Mouse (Mus musculus) stomach, postnatal 0 days (tissue): ENCODE measurements at regions not wholly inside any gene's neighbourhood (a gene's known extent, or its start where the extent isn't known, plus 50 kb on each side); places are given as distances from the start of the nearest gene placed in this dataset.
A peak's percentile ranks its signal among the peaks of the same experiment; 100 is the strongest.

ENCODE experiments used
- ATAC-seq: fragments of 200-750 bp; cut with Nextera tagmentation; 2 replicates; pipeline ENCODE4 v1.8.0; 2017; ENCODE audit not compliant: low FRiP score, low TSS enrichment
- DNase-seq: peaks from one replicate; pipeline ENCODE4 v3.0.0-alpha.2; 2016; ENCODE audit warnings: low spot score
- H3K27ac ChIP-seq: fragments of 300-500 bp; sonication (generic); replicated peaks from 2 replicates; pipeline ENCODE4 v1.5.1; 2014; ENCODE audit warnings: mild to moderate bottlenecking, control low read depth
- H3K27me3 ChIP-seq: fragments of 300-500 bp; sonication (generic); 2 replicates; pipeline ENCODE4 v1.6.1; 2014; ENCODE audit warnings: low read length; ENCODE audit not compliant: control insufficient read depth, insufficient read depth
- H3K36me3 ChIP-seq: fragments of 300-500 bp; sonication (generic); 2 replicates; pipeline ENCODE4 v1.6.1; 2014; ENCODE audit warnings: low read length, mixed read lengths; ENCODE audit not compliant: control insufficient read depth, insufficient read depth
- H3K4me1 ChIP-seq: fragments of 300-500 bp; sonication (generic); replicated peaks from 2 replicates; pipeline ENCODE4 v1.6.1; 2014; ENCODE audit warnings: antibody characterized with exemption; ENCODE audit not compliant: control insufficient read depth, insufficient read depth
- H3K4me2 ChIP-seq: fragments of 300-500 bp; sonication (generic); replicated peaks from 2 replicates; pipeline ENCODE4 v1.6.1; 2014; ENCODE audit warnings: low read depth, mild to moderate bottlenecking, control low read depth, moderate library complexity
- H3K4me3 ChIP-seq: fragments of 300-500 bp; sonication (generic); 2 replicates; pipeline ENCODE4 v1.5.1; 2014; ENCODE audit warnings: low read depth, low read length, control low read depth
- H3K9ac ChIP-seq: fragments of 300-500 bp; sonication (generic); 2 replicates; pipeline ENCODE4 v1.6.1; 2014; ENCODE audit warnings: mild to moderate bottlenecking, low read length, control low read depth, mixed read lengths
- H3K9me3 ChIP-seq: fragments of 300-500 bp; sonication (generic); 2 replicates; pipeline ENCODE4 v1.6.1; 2016; ENCODE audit warnings: low read length; ENCODE audit not compliant: control insufficient read depth
- CTCF ChIP-seq: IDR thresholded peaks from 2 replicates; pipeline ENCODE4 v1.5.1; 2016; ENCODE audit warnings: antibody characterized with exemption, low read depth, mild to moderate bottlenecking, moderate library complexity
- EP300 ChIP-seq: optimal IDR thresholded peaks from 2 replicates; pipeline ENCODE3; 2016; ENCODE audit warnings: antibody characterized with exemption
- WGBS: fragments of 180-500 bp; shearing (Covaris S2); extraction: QIAGEN DNeasy Blood & Tissue Kit; methylation state at CpG from one replicate; pipeline ENCODE4 v1.1.7; 2014; 5-methylcytosine and 5-hydroxymethylcytosine counted together

- Histone ChIP-seq H3K9ac (no peak overlapping the region), H3K9me3 (no peaks in the 10 kb centered on the region), H3K27ac (no peak overlapping the region), H3K36me3 (no peaks in the 10 kb centered on the region), H3K27me3 (no peaks in the 10 kb centered on the region), H3K4me1 (no peaks in the 10 kb centered on the region), H3K4me3 (no peak overlapping the region), H3K4me2 (no peak overlapping the region)
- no peak for DNase-seq
- WGBS = 42% methylated on average over 3 of the region's 3 CpGs
- ATAC-seq = no peak
- no peak for TF ChIP-seq CTCF
- TF ChIP-seq EP300 = no peak
These were observed 386.3 kb upstream of the Kazn start for GRCm38 (mm10) chr4:142625456-142625855.

DNA sequence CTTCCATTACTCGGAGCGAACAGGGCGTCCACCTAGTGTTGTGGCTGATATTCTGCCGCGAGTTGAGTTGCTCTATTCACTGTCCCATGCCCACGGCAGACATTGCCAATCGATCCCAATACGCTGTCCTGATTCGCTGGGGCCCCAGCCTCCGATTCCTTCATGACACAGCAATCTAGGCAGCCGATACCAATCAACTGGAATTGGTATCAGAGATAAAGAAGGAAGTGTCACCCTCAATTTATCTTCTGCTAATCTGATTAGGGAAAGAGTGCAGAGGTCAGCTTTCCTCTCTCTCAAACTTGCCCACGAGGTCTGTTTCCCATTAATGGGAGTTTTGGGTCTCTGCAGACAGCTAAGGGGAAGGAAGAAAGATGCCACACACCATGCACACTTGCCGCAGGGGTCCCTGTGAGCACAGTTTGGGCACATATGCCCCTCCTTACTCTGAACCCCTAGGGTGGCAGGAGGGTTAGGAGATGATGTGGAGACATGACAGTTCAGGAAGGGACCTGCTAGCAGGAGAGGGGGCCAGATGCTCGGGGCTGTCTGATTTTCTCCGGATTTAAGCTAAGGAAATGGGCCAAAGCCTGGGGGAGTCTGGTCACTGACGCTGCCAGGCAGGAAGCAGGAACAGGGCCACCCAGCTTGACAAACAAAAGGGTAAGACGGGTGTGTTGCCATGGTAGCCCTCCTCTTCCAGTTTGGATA, 383.1 kb upstream of the Kazn start:
- H3K4me3 ChIP-seq = no peak overlapping the region
- H3K9ac ChIP-seq = no peak overlapping the region
- no peaks in the 10 kb centered on the region for H3K4me1 ChIP-seq
- H3K27ac ChIP-seq = no peak overlapping the region
- no peaks in the 10 kb centered on the region for H3K27me3 ChIP-seq
- H3K36me3 ChIP-seq = no peaks in the 10 kb centered on the region
- H3K9me3 ChIP-seq = no peaks in the 10 kb centered on the region
- H3K4me2 ChIP-seq = no peak overlapping the region
- 46% methylated on average over 17 of the region's 17 CpGs for WGBS
- no peak for TF ChIP-seq CTCF
- no peak for TF ChIP-seq EP300
- ATAC-seq = no peak
- no peak for DNase-seq

DNA sequence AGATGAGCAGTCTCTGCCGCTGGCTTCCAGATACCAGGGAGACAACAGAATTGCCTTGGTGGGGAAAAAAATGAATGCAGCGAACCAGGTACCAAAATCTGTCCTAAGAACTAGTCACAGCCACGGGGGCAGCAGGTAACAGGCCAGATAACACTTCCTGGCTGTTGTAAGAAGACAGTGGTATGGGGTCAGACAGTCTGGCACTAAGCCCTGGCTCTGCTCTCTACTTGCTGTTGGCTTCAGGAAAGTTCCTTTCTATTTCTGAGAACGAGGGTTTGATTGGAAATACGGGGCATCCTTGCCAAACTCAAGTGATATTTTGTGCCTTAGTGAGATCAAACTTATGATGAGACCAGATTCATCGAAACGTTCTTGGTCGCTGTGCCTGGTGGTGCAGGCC, 380.2 kb upstream of the Kazn start:
- TF ChIP-seq CTCF = no peak
- TF ChIP-seq EP300 = no peak
- ATAC-seq (no peak), DNase-seq (no peak)
- no peaks in the 10 kb centered on the region for H3K27me3 ChIP-seq
- no peaks in the 10 kb centered on the region for H3K4me1 ChIP-seq
- WGBS = 67% methylated on average over 8 of the region's 8 CpGs
- no peak overlapping the region for H3K27ac ChIP-seq
- no peak overlapping the region for H3K4me3 ChIP-seq
- no peak overlapping the region for H3K4me2 ChIP-seq
- no peaks in the 10 kb centered on the region for H3K9me3 ChIP-seq
- no peak overlapping the region for H3K9ac ChIP-seq
- no peaks in the 10 kb centered on the region for H3K36me3 ChIP-seq

- H3K4me3 ChIP-seq = no peak overlapping the region
- no peaks in the 10 kb centered on the region for H3K4me1 ChIP-seq
- no peak overlapping the region for H3K27ac ChIP-seq
- no peaks in the 10 kb centered on the region for H3K36me3 ChIP-seq
- DNase-seq = no peak
- TF ChIP-seq CTCF = no peak
- no peak for TF ChIP-seq EP300
- H3K9ac ChIP-seq = no peak overlapping the region
- ATAC-seq = no peak
- H3K4me2 ChIP-seq = no peak overlapping the region
- 23% methylated on average over 4 of the region's 4 CpGs for WGBS
- no peaks in the 10 kb centered on the region for H3K9me3 ChIP-seq
- no peaks in the 10 kb centered on the region for H3K27me3 ChIP-seq
These were observed 379.6 kb upstream of the Kazn start for GRCm38 (mm10) chr4:142618770-142619169.

DNA sequence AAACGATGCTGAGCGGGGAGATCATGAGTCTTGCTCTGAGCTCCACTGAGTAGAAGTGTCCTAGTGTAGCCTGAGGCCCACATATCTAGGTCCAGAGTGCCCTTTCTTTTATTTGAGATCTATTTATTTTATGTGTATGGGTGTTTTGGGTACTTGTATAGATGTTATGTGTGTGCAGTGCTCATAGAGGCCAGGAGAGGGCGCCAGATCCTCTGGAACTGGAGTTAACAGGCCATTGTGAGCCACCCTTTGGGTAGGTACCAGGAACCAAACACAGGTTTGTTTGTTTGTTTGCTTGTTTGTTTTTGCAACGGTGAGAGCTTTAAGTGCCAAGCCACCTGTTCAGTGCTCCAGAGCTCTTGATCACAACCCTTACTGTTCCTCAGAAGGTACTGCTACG, 378.5 kb upstream of the Kazn start:
- Histone ChIP-seq H3K27ac (no peak overlapping the region), H3K9ac (no peak overlapping the region), H3K36me3 (no peaks in the 10 kb centered on the region), H3K4me3 (no peak overlapping the region), H3K27me3 (no peaks in the 10 kb centered on the region), H3K4me2 (no peak overlapping the region), H3K4me1 (no peaks in the 10 kb centered on the region), H3K9me3 (no peaks in the 10 kb centered on the region)
- ATAC-seq (no peak), DNase-seq (no peak)
- TF ChIP-seq EP300 = no peak
- peak; percentile 65 for TF ChIP-seq CTCF
- WGBS = 65% methylated on average over 5 of the region's 5 CpGs

- no peaks in the 10 kb centered on the region for H3K4me1 ChIP-seq
These were observed 377.7 kb upstream of the Kazn start for GRCm38 (mm10) chr4:142616901-142617300.

More at GRCm38 (mm10) chr4:142616901-142617300, 377.7 kb upstream of the Kazn start:
- H3K27ac ChIP-seq = no peak overlapping the region
- H3K27me3 ChIP-seq = no peaks in the 10 kb centered on the region
- no peak for TF ChIP-seq CTCF
- no peak for TF ChIP-seq EP300
- no peak overlapping the region for H3K9ac ChIP-seq
- DNase-seq (no peak), ATAC-seq (no peak)
- H3K4me2 ChIP-seq = no peak overlapping the region
- H3K4me3 ChIP-seq = no peak overlapping the region
- 76% methylated on average over 7 of the region's 7 CpGs for WGBS
- no peaks in the 10 kb centered on the region for H3K9me3 ChIP-seq
- H3K36me3 ChIP-seq = no peaks in the 10 kb centered on the region
